Mouse (Mus musculus): Measurements from ENCODE around the gene Ddx17. TPM values are rescaled to one million over a fixed set of nuclear protein-coding genes. Genes with fewer than 3 reads are reported as not detected.

The Ddx17 gene
- polyA plus RNA-seq, 1 experiment from 2014 or later = 18.7 TPM

GRCm38 (mm10) chr15:79562417-79562816 lies 15.9 kb upstream of the Ddx17 start:
- no peak for ATAC-seq
- WGBS = 74% methylated on average over 9 of the region's 9 CpGs
- Histone ChIP-seq H3K27me3 (replicated peaks; ENCODE audit: control insufficient read depth, insufficient read depth, low read length) (no peaks in the 10 kb centered on the region), H3K27ac (ENCODE audit: low read depth, low read length) (no peak overlapping the region), H3K4me2 (replicated peaks; ENCODE audit: low read depth) (no peak overlapping the region), H3K4me1 (replicated peaks; ENCODE audit: control insufficient read depth, insufficient read depth, low read length) (no peaks in the 10 kb centered on the region), H3K4me3 (ENCODE audit: low read depth, low read length) (no peak overlapping the region), H3K9ac (ENCODE audit: low read depth, low read length) (no peak overlapping the region), H3K36me3 (ENCODE audit: control insufficient read depth, insufficient read depth) (no peaks in the 10 kb centered on the region), H3K9me3 (ENCODE audit: control insufficient read depth) (no peaks in the 10 kb centered on the region)
- TF ChIP-seq CTCF (IDR thresholded peaks at IDR 0.05; ENCODE audit: low read depth) = no peak

GRCm38 (mm10) chr15:79559649-79560048 lies 13.1 kb upstream of the Ddx17 start:
- Histone ChIP-seq H3K27ac (ENCODE audit: low read depth, low read length) (no peak overlapping the region), H3K9me3 (ENCODE audit: control insufficient read depth) (no peaks in the 10 kb centered on the region), H3K4me3 (ENCODE audit: low read depth, low read length) (no peak overlapping the region), H3K36me3 (ENCODE audit: control insufficient read depth, insufficient read depth) (no peaks in the 10 kb centered on the region), H3K4me2 (replicated peaks; ENCODE audit: low read depth) (no peak overlapping the region), H3K4me1 (replicated peaks; ENCODE audit: control insufficient read depth, insufficient read depth, low read length) (no peaks in the 10 kb centered on the region), H3K27me3 (replicated peaks; ENCODE audit: control insufficient read depth, insufficient read depth, low read length) (no peaks in the 10 kb centered on the region), H3K9ac (ENCODE audit: low read depth, low read length) (no peak overlapping the region)
- TF ChIP-seq CTCF (IDR thresholded peaks at IDR 0.05; ENCODE audit: low read depth) = no peak
- no peak for ATAC-seq
- 41% methylated on average over 3 of the region's 3 CpGs for WGBS

- TF ChIP-seq CTCF (IDR thresholded peaks at IDR 0.05; ENCODE audit: low read depth) = no peak
- no peaks in the 10 kb centered on the region for H3K4me1 ChIP-seq (replicated peaks; ENCODE audit: control insufficient read depth, insufficient read depth, low read length)
- H3K4me2 ChIP-seq (replicated peaks; ENCODE audit: low read depth) = no peak overlapping the region
- H3K9me3 ChIP-seq (ENCODE audit: control insufficient read depth) = no peaks in the 10 kb centered on the region
- H3K4me3 ChIP-seq (ENCODE audit: low read depth, low read length) = no peak overlapping the region
- no peaks in the 10 kb centered on the region for H3K27me3 ChIP-seq (replicated peaks; ENCODE audit: control insufficient read depth, insufficient read depth, low read length)
- H3K9ac ChIP-seq (ENCODE audit: low read depth, low read length) = no peak overlapping the region
- H3K36me3 ChIP-seq (ENCODE audit: control insufficient read depth, insufficient read depth) = no peaks in the 10 kb centered on the region
- H3K27ac ChIP-seq (ENCODE audit: low read depth, low read length) = no peak overlapping the region
- ATAC-seq = no peak
- 82% methylated on average over 5 of the region's 5 CpGs for WGBS
Measured at GRCm38 (mm10) chr15:79552566-79552965, 6.0 kb upstream of the Ddx17 start.

GRCm38 (mm10) chr15:79548226-79548625 lies 1.7 kb upstream of the Ddx17 start:
- H3K4me1 ChIP-seq (replicated peaks; ENCODE audit: control insufficient read depth, insufficient read depth, low read length) = peaks cover 5% of the 10 kb centered on the region; the same call in 1 of the 2 replicates
- no peak for ATAC-seq
- H3K36me3 ChIP-seq (ENCODE audit: control insufficient read depth, insufficient read depth) = peaks cover 8% of the 10 kb centered on the region; the same call in 1 of the 2 replicates
- no peak overlapping the region for H3K27ac ChIP-seq (ENCODE audit: low read depth, low read length)
- 100% methylated on average over 2 of the region's 2 CpGs for WGBS
- H3K9me3 ChIP-seq (ENCODE audit: control insufficient read depth) = no peaks in the 10 kb centered on the region
- H3K4me3 ChIP-seq (ENCODE audit: low read depth, low read length) = no peak overlapping the region
- TF ChIP-seq CTCF (IDR thresholded peaks at IDR 0.05; ENCODE audit: low read depth) = no peak
- H3K4me2 ChIP-seq (replicated peaks; ENCODE audit: low read depth) = no peak overlapping the region
- H3K9ac ChIP-seq (ENCODE audit: low read depth, low read length) = no peak overlapping the region
- no peaks in the 10 kb centered on the region for H3K27me3 ChIP-seq (replicated peaks; ENCODE audit: control insufficient read depth, insufficient read depth, low read length)

- H3K9me3 ChIP-seq (ENCODE audit: control insufficient read depth) = no peaks in the 10 kb centered on the region
- ATAC-seq = no peak
- H3K36me3 ChIP-seq (ENCODE audit: control insufficient read depth, insufficient read depth) = peaks cover 15% of the 10 kb centered on the region; the same call in 1 of the 2 replicates
- H3K4me3 ChIP-seq (ENCODE audit: low read depth, low read length) = peak overlapping the region; percentile 97
- 80% methylated on average over 17 of the region's 17 CpGs for WGBS
- H3K4me2 ChIP-seq (replicated peaks; ENCODE audit: low read depth) = peak overlapping the region; percentile 69
- TF ChIP-seq CTCF (IDR thresholded peaks at IDR 0.05; ENCODE audit: low read depth) = no peak
- H3K27me3 ChIP-seq (replicated peaks; ENCODE audit: control insufficient read depth, insufficient read depth, low read length) = no peaks in the 10 kb centered on the region
- peaks cover 5% of the 10 kb centered on the region; the same call in 1 of the 2 replicates for H3K4me1 ChIP-seq (replicated peaks; ENCODE audit: control insufficient read depth, insufficient read depth, low read length)
- H3K27ac ChIP-seq (ENCODE audit: low read depth, low read length) = peak overlapping the region; percentile 99
- H3K9ac ChIP-seq (ENCODE audit: low read depth, low read length) = peak overlapping the region; percentile 62
Measured at GRCm38 (mm10) chr15:79547289-79547820, 814 bp upstream of the Ddx17 start.

GRCm38 (mm10) chr15:79545921-79546399 lies 581 bp downstream of the Ddx17 start:
- H3K27me3 ChIP-seq (replicated peaks; ENCODE audit: control insufficient read depth, insufficient read depth, low read length) = no peaks in the 10 kb centered on the region
- ATAC-seq = peak; percentile 55
- H3K36me3 ChIP-seq (ENCODE audit: control insufficient read depth, insufficient read depth) = peaks cover 29% of the 10 kb centered on the region
- TF ChIP-seq CTCF (IDR thresholded peaks at IDR 0.05; ENCODE audit: low read depth) = no peak
- H3K9me3 ChIP-seq (ENCODE audit: control insufficient read depth) = no peaks in the 10 kb centered on the region
- peaks cover 5% of the 10 kb centered on the region; the same call in 1 of the 2 replicates for H3K4me1 ChIP-seq (replicated peaks; ENCODE audit: control insufficient read depth, insufficient read depth, low read length)
- peak overlapping the region; percentile 98 for H3K9ac ChIP-seq (ENCODE audit: low read depth, low read length)
- peak overlapping the region; percentile 99 for H3K27ac ChIP-seq (ENCODE audit: low read depth, low read length)
- H3K4me3 ChIP-seq (ENCODE audit: low read depth, low read length) = peak overlapping the region; percentile 97
- under 1% methylated on average over 51 of the region's 52 CpGs for WGBS
- peak overlapping the region; percentile 69 for H3K4me2 ChIP-seq (replicated peaks; ENCODE audit: low read depth)
